Comparison of ENCODE assay signal across 17 mouse cellular contexts in genomic region chr4:140907306-140908024, GRCm38 (mm10). TPM values are rescaled to one million over a fixed set of nuclear protein-coding genes. Genes with fewer than 3 reads are reported as not detected.
DNase-seq lines count a peak whose midpoint lies in the region; TF ChIP-seq lines count a peak whose summit lies in the region.
"Had no signal": no experiment of that assay in that cellular context is flagged by ENCODE, and none has a peak within 500 bp of the region (broad histone marks: within the 10 kb centered on the region; RNA-seq: fewer than 3 reads in every experiment).

No protein-coding gene starts in this region.

- WGBS in heart, embryonic 10.5 days, result 58% methylated on average over 12 of the region's 12 CpGs

- no peak for TF ChIP-seq CTCF in layer of hippocampus, adult 2 months (conservative IDR thresholded peaks at IDR 0.05)

- DNase-seq in cerebellum, postnatal 10 days, result peak; percentile 46 to 52
- no peak for DNase-seq in cerebellum, adult 18-20 months
- DNase-seq in heart, embryonic 10.5 days (ENCODE audit: low spot score), result peak; percentile 72
- DNase-seq in heart, postnatal 25 days (ENCODE audit: low spot score), result no peak
- no peak for DNase-seq in layer of hippocampus, adult 2 months (ENCODE audit: low spot score in 2 of 2)
- DNase-seq in layer of hippocampus, postnatal 14 days (ENCODE audit: low spot score in 2 of 2), result no peak
- peak; percentile 1 for DNase-seq in thymus, postnatal 25 days
- no peak for DNase-seq in thymus, postnatal 36 days
- DNase-seq: adrenal gland, adult 8-10 months; cerebellum, adult 9-11 months; heart, postnatal 10 days; retina, postnatal 1 day had no signal

- no peaks in the 10 kb centered on the region for H3K9me3 ChIP-seq in heart, embryonic 10.5 days
- H3K9me3 ChIP-seq: embryonic facial prominence, embryonic 13.5 days; hindbrain, embryonic 12.5 days; midbrain, embryonic 10.5 days had no signal

- H3K4me1 ChIP-seq in heart, embryonic 10.5 days, result peaks cover 31% of the 10 kb centered on the region

- H3K27me3 ChIP-seq in heart, embryonic 10.5 days (ENCODE audit: insufficient read depth, poor library complexity, severe bottlenecking), result peaks cover 91% of the 10 kb centered on the region

- no peak overlapping the region for H3K27ac ChIP-seq in heart, embryonic 10.5 days
- H3K27ac ChIP-seq in layer of hippocampus, adult 2 months, result peak overlapping the region; percentile 62
- H3K27ac ChIP-seq: embryonic facial prominence, embryonic 13.5 days; hindbrain, embryonic 12.5 days; liver, embryonic 14.5 days; macrophage; midbrain, embryonic 10.5 days had no signal

- H3K4me3 ChIP-seq in heart, embryonic 10.5 days, result no peak overlapping the region
- peak overlapping the region; percentile 54 for H3K4me3 ChIP-seq in layer of hippocampus, adult 2 months
- H3K4me3 ChIP-seq: hindbrain, embryonic 12.5 days had no signal

- no peaks in the 10 kb centered on the region for H3K36me3 ChIP-seq in heart, embryonic 10.5 days
- H3K36me3 ChIP-seq: embryonic facial prominence, embryonic 13.5 days; hindbrain, embryonic 12.5 days; midbrain, embryonic 10.5 days had no signal

- intact Hi-C loops in heart, postnatal 25 days (cut with DNase I), result no loop called here

RNA-seq across cellular contexts. Expression of gene Padi2, which starts 1.3 kb away (rescaled TPM):
- polyA plus RNA-seq in heart, embryonic 10.5 days (2016; fragmentation: Nextera tagmentation; extraction: Ambion mirVana), result 2.9 and 6.3 TPM in 2 replicates
- total RNA-seq in heart, postnatal 25 days (2021), result under 1 TPM; 0.42 to 0.81 TPM
- 10 to 100 TPM; 20.2 to 26.5 TPM for total RNA-seq in layer of hippocampus, adult 2 months (2021)
- total RNA-seq in layer of hippocampus, postnatal 14 days (2021), result 10 to 100 TPM; 12.0 to 16.8 TPM

RNA-seq across cellular contexts. Expression of gene Sdhb, which starts 53.5 kb away (rescaled TPM):
- polyA plus RNA-seq in heart, embryonic 10.5 days (2016; fragmentation: Nextera tagmentation; extraction: Ambion mirVana), result 605 and 778 TPM in 2 replicates
- total RNA-seq in heart, postnatal 25 days (2021), result 1,000 to 10,000 TPM; 1,213 to 1,269 TPM
- 100 to 1,000 TPM; 170 to 183 TPM for total RNA-seq in layer of hippocampus, adult 2 months (2021)
- 100 to 1,000 TPM; 190 to 198 TPM for total RNA-seq in layer of hippocampus, postnatal 14 days (2021)

Comparison
In these comparisons a context has a peak if more than half of its experiments do, and no peak if none do; other contexts are left out.
1. DNase-seq: peak in cerebellum, postnatal 10 days (2 of 2), heart, embryonic 10.5 days (single experiment) and thymus, postnatal 25 days (single experiment); none in cerebellum, adult 18-20 months (0 of 2), heart, postnatal 25 days (single experiment), layer of hippocampus, adult 2 months (0 of 2), layer of hippocampus, postnatal 14 days (0 of 2) and thymus, postnatal 36 days (0 of 2).
2. RNA of gene Padi2, which starts 1.3 kb away (total RNA-seq): 20.2 to 26.5 TPM in layer of hippocampus, adult 2 months and 12.0 to 16.8 TPM in layer of hippocampus, postnatal 14 days; 0.42 to 0.81 TPM in heart, postnatal 25 days; every median in the first group is over 4 times any median in the second.
3. RNA of gene Sdhb, which starts 53.5 kb away (total RNA-seq): 1,213 to 1,269 TPM in heart, postnatal 25 days; 190 to 198 TPM in layer of hippocampus, postnatal 14 days and 170 to 183 TPM in layer of hippocampus, adult 2 months; every median in the first group is over 4 times any median in the second.